Mouse (Mus musculus) hindbrain, embryonic 12.5 days (tissue): ENCODE results near the gene Hinfp. TPM values are rescaled to one million over a fixed set of nuclear protein-coding genes. Genes with fewer than 3 reads are reported as not detected.

ENCODE experiments used
- ATAC-seq: fragments of 200-750 bp; cut with Nextera tagmentation; 2 replicates; pipeline ENCODE4 v1.8.0; 2017; ENCODE audit warnings: moderate TSS enrichment; ENCODE audit not compliant: low FRiP score
- H3K27ac ChIP-seq: fragments of 300-500 bp; sonication (generic); 2 replicates; pipeline ENCODE4 v1.5.1; 2016; ENCODE audit warnings: mild to moderate bottlenecking
- H3K27me3 ChIP-seq: fragments of 300-500 bp; sonication (generic); 2 replicates; pipeline ENCODE4 v1.6.1; 2016; ENCODE audit warnings: mild to moderate bottlenecking
- H3K36me3 ChIP-seq: fragments of 300-500 bp; sonication (generic); 2 replicates; pipeline ENCODE4 v1.6.1; 2016; ENCODE audit warnings: mild to moderate bottlenecking
- H3K4me1 ChIP-seq: fragments of 300-500 bp; sonication (generic); 2 replicates; pipeline ENCODE4 v1.6.1; 2016
- H3K4me2 ChIP-seq: fragments of 300-500 bp; sonication (generic); replicated peaks from 2 replicates; pipeline ENCODE4 v1.6.1; 2016; ENCODE audit warnings: mild to moderate bottlenecking
- H3K4me3 ChIP-seq: fragments of 300-500 bp; sonication (generic); 2 replicates; pipeline ENCODE4 v1.5.1; 2016; ENCODE audit warnings: mild to moderate bottlenecking
- H3K9ac ChIP-seq: fragments of 300-500 bp; sonication (generic); 2 replicates; pipeline ENCODE4 v1.6.1; 2016; ENCODE audit warnings: mild to moderate bottlenecking, moderate library complexity
- H3K9me3 ChIP-seq: fragments of 300-500 bp; sonication (generic); replicated peaks from 2 replicates; pipeline ENCODE4 v1.6.1; 2016; ENCODE audit warnings: mild to moderate bottlenecking
- WGBS: fragments of 180-500 bp; shearing (Covaris S2); methylation state at CpG from one replicate; pipeline ENCODE4 v1.1.7; 2016; 5-methylcytosine and 5-hydroxymethylcytosine counted together
- microRNA-seq: library from miRNA; unstranded; fragments of <30 nt; microRNA quantifications from one replicate; pipeline ENCODE4, GENCODE M21; 2017
- polyA plus RNA-seq: library from polyadenylated mRNA; unstranded; fragments of >200 nt; fragmentation: Nextera tagmentation; extraction: Ambion mirVana; gene quantifications from 2 replicates; pipeline ENCODE4 v1.2.1, GENCODE M21; 2016

Hinfp gene
- polyA plus RNA-seq, 1 experiment from 2014 or later = 28.9 TPM

- Histone ChIP-seq H3K4me1 (peaks cover 3% of the 10 kb centered on the region; the same call in 1 of the 2 replicates), H3K36me3 (no peaks in the 10 kb centered on the region), H3K27me3 (peaks cover 3% of the 10 kb centered on the region; the same call in 1 of the 2 replicates), H3K4me2 (no peak overlapping the region), H3K4me3 (no peak overlapping the region), H3K9ac (no peak overlapping the region), H3K27ac (no peak overlapping the region), H3K9me3 (no peaks in the 10 kb centered on the region)
- 85% methylated on average over 6 of the region's 6 CpGs for WGBS
- ATAC-seq = no peak
Observed at GRCm38 (mm10) chr9:44247907-44248306, 57.6 kb downstream of the Hinfp start.

- Histone ChIP-seq H3K27me3 (no peaks in the 10 kb centered on the region), H3K9me3 (no peaks in the 10 kb centered on the region), H3K9ac (no peak overlapping the region), H3K27ac (no peak overlapping the region), H3K4me2 (no peak overlapping the region), H3K4me3 (no peak overlapping the region), H3K4me1 (no peaks in the 10 kb centered on the region), H3K36me3 (no peaks in the 10 kb centered on the region)
- ATAC-seq = no peak
- 43% methylated on average over 2 of the region's 2 CpGs for WGBS
Observed at GRCm38 (mm10) chr9:44243621-44244020, 61.9 kb downstream of the Hinfp start.

Small RNAs within 50 kb of the gene (microRNA-seq; reads per million reads assigned to microRNA genes)
- not detected for gene Gm44335

Other genes with a start within 250 kb of the Hinfp start
- gene Usp2, start 238.7 kb downstream of the Hinfp start, polyA plus RNA-seq = 11.5 and 14.2 TPM in 2 replicates
- gene Mfrp, start 203.9 kb downstream of the Hinfp start, polyA plus RNA-seq = 0.14 and 0.30 TPM in 2 replicates
- gene C1qtnf5, start 198.4 kb downstream of the Hinfp start, polyA plus RNA-seq = 1.4 and 1.8 TPM in 2 replicates
- gene Gm49380, start 192.2 kb downstream of the Hinfp start, polyA plus RNA-seq = 0.26 and 0.30 TPM in 2 replicates
- gene Rnf26, start 192.2 kb downstream of the Hinfp start, polyA plus RNA-seq = 57.1 and 61.4 TPM in 2 replicates
- 14.5 and 15.4 TPM in 2 replicates for gene Mcam, start 171.2 kb downstream of the Hinfp start, polyA plus RNA-seq
- gene Cbl, start 71.6 kb downstream of the Hinfp start, polyA plus RNA-seq = 26.2 and 30.5 TPM in 2 replicates
- not detected in 2 replicates for gene Ccdc153, start 65.0 kb downstream of the Hinfp start, polyA plus RNA-seq
- 0.15 TPM in 1 of 2 replicates, not detected in the other for gene Pdzd3, start 54.2 kb downstream of the Hinfp start, polyA plus RNA-seq
- 5.1 and 5.6 TPM in 2 replicates for gene Nlrx1, start 37.1 kb downstream of the Hinfp start, polyA plus RNA-seq
- 12.9 and 13.5 TPM in 2 replicates for gene Abcg4, start 17.1 kb downstream of the Hinfp start, polyA plus RNA-seq
- gene C2cd2l, start 14.6 kb upstream of the Hinfp start, polyA plus RNA-seq = 20.2 and 22.2 TPM in 2 replicates
- gene Dpagt1, start 20.3 kb upstream of the Hinfp start, polyA plus RNA-seq = 37.3 and 41.3 TPM in 2 replicates
- 273 and 290 TPM in 2 replicates for gene H2afx, start 29.0 kb upstream of the Hinfp start, polyA plus RNA-seq
- gene Hmbs, start 38.6 kb upstream of the Hinfp start, polyA plus RNA-seq = 99.4 and 103 TPM in 2 replicates
- 35.2 and 36.2 TPM in 2 replicates for gene Vps11, start 56.0 kb upstream of the Hinfp start, polyA plus RNA-seq
- gene Hyou1, start 73.8 kb upstream of the Hinfp start, polyA plus RNA-seq = 35.8 and 39.1 TPM in 2 replicates
- gene Slc37a4, start 91.2 kb upstream of the Hinfp start, polyA plus RNA-seq = 38.7 TPM in 2 replicates
- 1,265 and 1,340 TPM in 2 replicates for gene Rps25, start 101.5 kb upstream of the Hinfp start, polyA plus RNA-seq
- 256 and 259 TPM in 2 replicates for gene Trappc4, start 101.9 kb upstream of the Hinfp start, polyA plus RNA-seq
- gene Ccdc84, start 112.9 kb upstream of the Hinfp start, polyA plus RNA-seq = 32.9 and 36.7 TPM in 2 replicates
- not detected in 2 replicates for gene Foxr1, start 135.5 kb upstream of the Hinfp start, polyA plus RNA-seq
- gene Upk2, start 149.3 kb upstream of the Hinfp start, polyA plus RNA-seq = not detected in 2 replicates
- gene Bcl9l, start 177.2 kb upstream of the Hinfp start, polyA plus RNA-seq = 12.3 and 15.5 TPM in 2 replicates